Mouse (Mus musculus): Measurements from ENCODE around the gene Plcb4.

GRCm38 (mm10) chr2:135993314-135993713 lies 334.5 kb downstream of the Plcb4 start:
- TF ChIP-seq MAX (IDR thresholded peaks at IDR 0.05; ENCODE audit: low read length) (no peak), CTCF (conservative IDR thresholded peaks at IDR 0.05 in 1 of 2, IDR thresholded peaks at IDR 0.05 in 1 of 2; ENCODE audit: low read depth in 2 of 2, low read length in 2 of 2) (no peak), USF2 (conservative IDR thresholded peaks at IDR 0.05; ENCODE audit: low read depth, low read length) (no peak)

Data from CH12.LX (cell line).